Mouse (Mus musculus): ENCODE results near the gene Tnfaip2. TPM values are rescaled to one million over a fixed set of nuclear protein-coding genes. Genes with fewer than 3 reads are reported as not detected.

Tnfaip2 gene
- polyA plus RNA-seq, 1 experiment = 4.7 TPM

- no peak overlapping the region for H3K27ac ChIP-seq (ENCODE audit: insufficient read depth, low read length)
Measured at GRCm38 (mm10) chr12:111409583-111409982, 32.7 kb upstream of the Tnfaip2 start.

GRCm38 (mm10) chr12:111411631-111412355 is 30.5 kb upstream of the Tnfaip2 start:
- no peaks in the 10 kb centered on the region for H3K9me3 ChIP-seq (replicated peaks; ENCODE audit: control insufficient read depth, insufficient read depth, low read length, poor library complexity, severe bottlenecking)
- no peaks in the 10 kb centered on the region for H3K4me1 ChIP-seq (ENCODE audit: control insufficient read depth, insufficient read depth, low read length)
- TF ChIP-seq EP300 (IDR thresholded peaks at IDR 0.05; ENCODE audit: insufficient read depth, low read depth, low read length) (no peak), CTCF (IDR thresholded peaks at IDR 0.05; ENCODE audit: low read depth, low read length) (no peak), POLR2A (IDR thresholded peaks at IDR 0.05; ENCODE audit: insufficient read depth, low read length) (no peak)
- H3K27me3 ChIP-seq (ENCODE audit: control insufficient read depth, insufficient read depth, low read length, poor library complexity, severe bottlenecking) = no peaks in the 10 kb centered on the region
- no peak overlapping the region for H3K27ac ChIP-seq (ENCODE audit: insufficient read depth, low read length)
- H3K4me3 ChIP-seq (ENCODE audit: low read depth, low read length) = no peak overlapping the region
- H3K9ac ChIP-seq (ENCODE audit: low read depth, poor library complexity, severe bottlenecking) = no peak overlapping the region
- H3K36me3 ChIP-seq (ENCODE audit: control insufficient read depth, insufficient read depth, low read length, poor library complexity, severe bottlenecking) = no peaks in the 10 kb centered on the region

More at GRCm38 (mm10) chr12:111409583-111409982, 32.7 kb upstream of the Tnfaip2 start:
- H3K9ac ChIP-seq (ENCODE audit: low read depth, poor library complexity, severe bottlenecking) = no peak overlapping the region
- no peaks in the 10 kb centered on the region for H3K4me1 ChIP-seq (ENCODE audit: control insufficient read depth, insufficient read depth, low read length)
- H3K9me3 ChIP-seq (replicated peaks; ENCODE audit: control insufficient read depth, insufficient read depth, low read length, poor library complexity, severe bottlenecking) = no peaks in the 10 kb centered on the region
- no peak overlapping the region for H3K4me3 ChIP-seq (ENCODE audit: low read depth, low read length)
- H3K36me3 ChIP-seq (ENCODE audit: control insufficient read depth, insufficient read depth, low read length, poor library complexity, severe bottlenecking) = no peaks in the 10 kb centered on the region
- no peaks in the 10 kb centered on the region for H3K27me3 ChIP-seq (ENCODE audit: control insufficient read depth, insufficient read depth, low read length, poor library complexity, severe bottlenecking)
- TF ChIP-seq EP300 (IDR thresholded peaks at IDR 0.05; ENCODE audit: insufficient read depth, low read depth, low read length) = no peak
- no peak for TF ChIP-seq POLR2A (IDR thresholded peaks at IDR 0.05; ENCODE audit: insufficient read depth, low read length)
- TF ChIP-seq CTCF (IDR thresholded peaks at IDR 0.05; ENCODE audit: low read depth, low read length) = no peak

DNA sequence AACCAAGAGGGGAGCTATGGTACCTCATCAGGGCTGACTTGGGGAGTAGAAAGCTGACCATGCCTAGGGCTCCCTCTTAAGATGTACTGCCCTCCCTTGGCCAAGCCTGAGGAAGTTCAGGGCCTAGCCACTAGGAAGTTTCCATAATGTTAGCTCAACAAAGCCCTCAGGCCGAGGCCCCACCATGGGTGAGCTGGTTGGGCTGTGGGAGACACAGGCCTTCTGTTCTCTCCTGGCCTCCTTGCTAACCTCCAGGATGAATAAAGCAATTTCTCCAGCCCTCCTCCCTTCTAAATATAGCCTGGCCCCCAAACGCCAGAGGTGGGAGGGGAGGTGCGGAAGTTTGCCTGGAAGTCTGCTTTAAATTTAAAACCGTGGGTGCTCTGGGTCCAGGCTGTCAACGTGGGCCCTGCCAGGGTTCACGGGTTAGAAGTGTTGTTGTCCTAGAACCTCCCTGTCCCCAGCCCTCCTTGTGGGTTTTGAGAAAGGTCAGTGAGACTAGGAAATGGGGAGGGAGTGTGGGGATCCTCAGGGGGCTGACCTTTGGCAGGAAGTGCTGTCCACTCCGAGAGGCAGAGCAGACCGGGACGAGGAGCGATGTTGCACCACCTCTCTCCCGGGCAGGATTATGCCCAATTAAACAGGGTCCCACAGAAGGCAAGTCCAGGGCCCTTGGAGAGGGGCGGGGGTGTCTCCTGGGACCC is 29.5 kb upstream of the Tnfaip2 start:
- TF ChIP-seq POLR2A (IDR thresholded peaks at IDR 0.05; ENCODE audit: insufficient read depth, low read length) (no peak), EP300 (IDR thresholded peaks at IDR 0.05; ENCODE audit: insufficient read depth, low read depth, low read length) (no peak), CTCF (IDR thresholded peaks at IDR 0.05; ENCODE audit: low read depth, low read length) (no peak)
- Histone ChIP-seq H3K27ac (ENCODE audit: insufficient read depth, low read length) (no peak overlapping the region), H3K9me3 (replicated peaks; ENCODE audit: control insufficient read depth, insufficient read depth, low read length, poor library complexity, severe bottlenecking) (no peaks in the 10 kb centered on the region), H3K36me3 (ENCODE audit: control insufficient read depth, insufficient read depth, low read length, poor library complexity, severe bottlenecking) (no peaks in the 10 kb centered on the region), H3K4me1 (ENCODE audit: control insufficient read depth, insufficient read depth, low read length) (no peaks in the 10 kb centered on the region), H3K9ac (ENCODE audit: low read depth, poor library complexity, severe bottlenecking) (no peak overlapping the region), H3K4me3 (ENCODE audit: low read depth, low read length) (no peak overlapping the region), H3K27me3 (ENCODE audit: control insufficient read depth, insufficient read depth, low read length, poor library complexity, severe bottlenecking) (no peaks in the 10 kb centered on the region)

DNA sequence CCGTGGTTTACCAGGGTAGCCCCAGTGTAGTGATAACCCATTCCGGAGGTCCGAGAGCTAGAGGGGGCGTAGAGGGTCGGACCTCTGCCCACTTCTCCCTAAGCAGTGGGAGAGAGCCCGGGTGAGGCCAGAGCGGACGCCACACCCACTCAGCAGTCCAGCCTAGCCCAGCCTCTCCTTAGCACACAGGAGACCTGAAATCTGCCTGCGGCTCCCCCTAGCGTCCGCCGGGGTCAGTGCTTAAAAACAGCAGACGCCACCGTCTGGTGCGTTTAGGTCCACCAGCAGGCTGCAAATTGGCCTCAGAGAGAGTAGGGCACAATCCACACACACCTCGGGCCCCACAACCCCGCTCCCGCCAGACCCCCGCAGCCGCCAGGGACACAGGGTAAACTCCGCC is 29.0 kb upstream of the Tnfaip2 start:
- Histone ChIP-seq H3K36me3 (ENCODE audit: control insufficient read depth, insufficient read depth, low read length, poor library complexity, severe bottlenecking) (no peaks in the 10 kb centered on the region), H3K27ac (ENCODE audit: insufficient read depth, low read length) (no peak overlapping the region), H3K4me1 (ENCODE audit: control insufficient read depth, insufficient read depth, low read length) (no peaks in the 10 kb centered on the region), H3K4me3 (ENCODE audit: low read depth, low read length) (no peak overlapping the region), H3K9me3 (replicated peaks; ENCODE audit: control insufficient read depth, insufficient read depth, low read length, poor library complexity, severe bottlenecking) (no peaks in the 10 kb centered on the region), H3K27me3 (ENCODE audit: control insufficient read depth, insufficient read depth, low read length, poor library complexity, severe bottlenecking) (no peaks in the 10 kb centered on the region), H3K9ac (ENCODE audit: low read depth, poor library complexity, severe bottlenecking) (no peak overlapping the region)
- TF ChIP-seq EP300 (IDR thresholded peaks at IDR 0.05; ENCODE audit: insufficient read depth, low read depth, low read length) (0 out of 2 replicates have a peak, but pooled peaks have one; percentile 47), CTCF (IDR thresholded peaks at IDR 0.05; ENCODE audit: low read depth, low read length) (peak; percentile 99), POLR2A (IDR thresholded peaks at IDR 0.05; ENCODE audit: insufficient read depth, low read length) (no peak)

- Histone ChIP-seq H3K4me1 (ENCODE audit: control insufficient read depth, insufficient read depth, low read length) (no peaks in the 10 kb centered on the region), H3K36me3 (ENCODE audit: control insufficient read depth, insufficient read depth, low read length, poor library complexity, severe bottlenecking) (no peaks in the 10 kb centered on the region), H3K9ac (ENCODE audit: low read depth, poor library complexity, severe bottlenecking) (no peak within 1 kb of the TSS), H3K27me3 (ENCODE audit: control insufficient read depth, insufficient read depth, low read length, poor library complexity, severe bottlenecking) (no peaks in the 10 kb centered on the region), H3K4me3 (ENCODE audit: low read depth, low read length) (peak within 1 kb of the TSS; percentile 38), H3K27ac (ENCODE audit: insufficient read depth, low read length) (no peak within 1 kb of the TSS), H3K9me3 (replicated peaks; ENCODE audit: control insufficient read depth, insufficient read depth, low read length, poor library complexity, severe bottlenecking) (no peaks in the 10 kb centered on the region)
- no peak for TF ChIP-seq POLR2A (IDR thresholded peaks at IDR 0.05; ENCODE audit: insufficient read depth, low read length)
- TF ChIP-seq EP300 (IDR thresholded peaks at IDR 0.05; ENCODE audit: insufficient read depth, low read depth, low read length) = no peak
- TF ChIP-seq CTCF (IDR thresholded peaks at IDR 0.05; ENCODE audit: low read depth, low read length) = no peak
Measured at GRCm38 (mm10) chr12:111416921-111417779, 25.1 kb upstream of the Tnfaip2 start, which contains the start of gene Exoc3l4. Gene Exoc3l4 (plus strand): TSS chr12:111417017.
